Mouse (Mus musculus): ENCODE measurements around the gene Gfpt2. TPM values are rescaled to one million over a fixed set of nuclear protein-coding genes. Genes with fewer than 3 reads are reported as not detected.
A peak's percentile ranks its signal among the peaks of the same experiment; 100 is the strongest.

The Gfpt2 gene
- total and polyA plus RNA-seq, 3 experiments, result 0.04 TPM; not detected in 2

DNA sequence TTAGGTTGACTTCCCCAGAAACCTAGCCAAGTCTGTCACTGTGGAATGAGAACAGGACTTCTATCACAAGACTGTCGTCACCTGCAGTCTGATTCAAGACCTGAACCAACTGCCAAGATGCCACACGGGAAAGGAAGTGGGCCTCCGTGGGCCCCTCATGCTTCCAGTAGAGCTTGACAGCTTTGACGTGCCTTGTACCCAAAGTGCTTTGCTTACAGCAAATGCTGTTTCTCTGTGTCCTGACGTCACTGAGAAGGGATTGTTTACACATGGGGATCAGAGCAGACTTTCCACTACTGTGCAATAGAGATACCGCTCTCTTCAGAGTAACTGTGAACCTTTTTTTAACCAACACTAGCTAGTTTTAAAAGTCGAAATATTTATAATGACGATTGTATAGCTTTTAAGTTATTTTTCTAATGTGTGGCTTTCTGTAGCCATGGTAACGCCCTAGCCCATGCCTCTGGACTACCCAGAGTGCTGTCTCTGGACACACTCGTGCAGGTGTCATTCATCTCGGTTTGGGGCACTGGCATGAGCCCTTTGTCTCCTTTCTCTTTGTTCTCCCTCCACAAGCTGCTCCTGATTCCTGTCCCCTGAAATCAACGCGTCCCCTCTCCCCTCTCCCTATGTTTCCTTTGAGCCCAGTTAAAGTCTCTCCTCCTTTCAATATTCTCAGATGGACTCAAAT is 43.9 kb downstream of the Gfpt2 start:
- TF ChIP-seq SIN3A (IDR thresholded peaks at IDR 0.05; ENCODE audit: low read length), result 0 out of 2 replicates have a peak, but pooled peaks have one; percentile 29
- no peak for TF ChIP-seq POLR2AphosphoS2 (IDR thresholded peaks at IDR 0.05; ENCODE audit: low read depth, low read length)
- no peak overlapping the region for H3K9ac ChIP-seq (ENCODE audit: insufficient read depth, low read depth)
- no peaks in the 10 kb centered on the region for H3K27me3 ChIP-seq (replicated peaks)
- H3K4me1 ChIP-seq (ENCODE audit: control insufficient read depth in 1 of 2, insufficient read depth in 2 of 2), result peaks cover 0 to 7% of the 10 kb centered on the region in 2 experiments; a peak in 2 of 4 replicates
- H3K4me2 ChIP-seq (ENCODE audit: insufficient read depth, low read depth, poor library complexity, severe bottlenecking), result peak overlapping the region; percentile 9; the same call in 1 of the 2 replicates
- in situ Hi-C loops (cut with MboI; ENCODE audit: low pct_ligation_motif_present, low pct_unique_long_range_greater_than_20kb, low sequenced_read_pairs), result loop anchor here (5.0 kb wide), 1 partner anchor 36 kb away; no protein-coding TSS in a partner anchor
- no peaks in the 10 kb centered on the region for H3K79me2 ChIP-seq (replicated peaks; ENCODE audit: control insufficient read depth, extremely low read depth, insufficient read depth, poor library complexity, severe bottlenecking)
- dilution Hi-C loops (cut with MboI; ENCODE audit: extremely low pct_ligation_motif_present, extremely low pct_unique_long_range_greater_than_20kb, low sequenced_read_pairs), result no loop called here
- H3K36me3 ChIP-seq (replicated peaks in 1 of 2; ENCODE audit: control insufficient read depth in 1 of 2, insufficient read depth in 1 of 2, low read length in 1 of 2), result no peaks in the 10 kb centered on the region
- no peak overlapping the region for H3K27ac ChIP-seq (ENCODE audit: insufficient read depth, low read depth)
- H3K9me3 ChIP-seq (replicated peaks; ENCODE audit: low read length), result no peaks in the 10 kb centered on the region
- H3K4me3 ChIP-seq (replicated peaks in 1 of 3; ENCODE audit: low read depth in 2 of 3, low read length in 2 of 3, poor library complexity in 1 of 3), result no peak overlapping the region
- no peak for DNase-seq (ENCODE audit: extremely low read depth)

DNA sequence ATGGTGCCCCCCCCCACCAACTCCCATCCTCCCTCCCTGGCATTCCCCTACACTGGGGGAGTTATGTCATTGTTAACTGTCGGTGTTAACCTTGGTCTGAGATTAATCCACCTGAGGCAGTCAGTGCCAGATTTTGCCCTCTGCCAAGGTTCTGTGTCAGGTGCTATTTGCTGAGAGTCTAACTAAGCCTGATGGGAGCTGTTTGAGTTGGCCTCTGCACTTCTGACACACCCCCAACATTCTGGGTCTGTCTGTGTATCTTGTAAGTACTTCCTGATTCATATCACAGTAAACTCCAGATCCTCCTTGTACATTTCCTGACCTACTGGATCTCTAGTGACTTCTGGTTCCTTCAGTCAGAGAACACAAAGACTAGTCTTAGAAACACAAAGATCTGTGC is 46.7 kb downstream of the Gfpt2 start:
- peaks cover 0 to 17% of the 10 kb centered on the region in 2 experiments; a peak in 2 of 4 replicates for H3K4me1 ChIP-seq (ENCODE audit: control insufficient read depth in 1 of 2, insufficient read depth in 2 of 2)
- H3K36me3 ChIP-seq (replicated peaks in 1 of 2; ENCODE audit: control insufficient read depth in 1 of 2, insufficient read depth in 1 of 2, low read length in 1 of 2), result no peaks in the 10 kb centered on the region
- no peaks in the 10 kb centered on the region for H3K9me3 ChIP-seq (replicated peaks; ENCODE audit: low read length)
- no peaks in the 10 kb centered on the region for H3K79me2 ChIP-seq (replicated peaks; ENCODE audit: control insufficient read depth, extremely low read depth, insufficient read depth, poor library complexity, severe bottlenecking)
- dilution Hi-C loops (cut with MboI; ENCODE audit: extremely low pct_ligation_motif_present, extremely low pct_unique_long_range_greater_than_20kb, low sequenced_read_pairs) (no loop called here), in situ Hi-C loops (cut with MboI; ENCODE audit: low pct_ligation_motif_present, low pct_unique_long_range_greater_than_20kb, low sequenced_read_pairs) (no loop called here)
- no peak overlapping the region for H3K4me3 ChIP-seq (replicated peaks in 1 of 3; ENCODE audit: low read depth in 2 of 3, low read length in 2 of 3, poor library complexity in 1 of 3)
- H3K9ac ChIP-seq (ENCODE audit: insufficient read depth, low read depth), result no peak overlapping the region
- no peak for TF ChIP-seq KAT2A (IDR thresholded peaks at IDR 0.05; ENCODE audit: insufficient replicate concordance, low read length)
- no peak for TF ChIP-seq CHD2 (IDR thresholded peaks at IDR 0.05; ENCODE audit: low read length)
- TF ChIP-seq ELF1 (IDR thresholded peaks at IDR 0.05; ENCODE audit: low read depth, low read length), result no peak
- TF ChIP-seq JUN (IDR thresholded peaks at IDR 0.05; ENCODE audit: insufficient read depth, low read depth, low read length), result no peak
- no peak for TF ChIP-seq ETS1 (conservative IDR thresholded peaks at IDR 0.05; ENCODE audit: low read depth, low read length)
- no peak for TF ChIP-seq GABPA (IDR thresholded peaks at IDR 0.05; ENCODE audit: insufficient replicate concordance, low read depth, low read length)
- TF ChIP-seq MAZ (IDR thresholded peaks at IDR 0.05; ENCODE audit: low read depth, low read length), result no peak
- TF ChIP-seq NRF1 (IDR thresholded peaks at IDR 0.05; ENCODE audit: low read depth, low read length), result no peak
- TF ChIP-seq EP300 (IDR thresholded peaks at IDR 0.05; ENCODE audit: low read length), result no peak
- TF ChIP-seq ZKSCAN1 (IDR thresholded peaks at IDR 0.05; ENCODE audit: borderline replicate concordance, low read depth, low read length), result no peak
- no peak for TF ChIP-seq TBP (conservative IDR thresholded peaks at IDR 0.05; ENCODE audit: low read depth, low read length)
- TF ChIP-seq IRF4 (IDR thresholded peaks at IDR 0.05; ENCODE audit: low read depth, low read length), result no peak
- TF ChIP-seq UBTF (IDR thresholded peaks at IDR 0.05; ENCODE audit: low read depth, low read length), result no peak
- no peak for TF ChIP-seq PAX5 (IDR thresholded peaks at IDR 0.05; ENCODE audit: low read length)
- TF ChIP-seq CHD1 (IDR thresholded peaks at IDR 0.05; ENCODE audit: low read depth, low read length), result no peak
- no peak for TF ChIP-seq MAFK (IDR thresholded peaks at IDR 0.05; ENCODE audit: insufficient replicate concordance, low read length)
- no peak for TF ChIP-seq SMC3 (IDR thresholded peaks at IDR 0.05; ENCODE audit: low read depth, low read length)
- TF ChIP-seq ZMIZ1 (IDR thresholded peaks at IDR 0.05; ENCODE audit: low read depth, low read length), result no peak
- TF ChIP-seq JUND (conservative IDR thresholded peaks at IDR 0.05; ENCODE audit: low read depth, low read length), result no peak
- no peak for TF ChIP-seq SIN3A (IDR thresholded peaks at IDR 0.05; ENCODE audit: low read length)
- H3K27me3 ChIP-seq (replicated peaks), result no peaks in the 10 kb centered on the region
- DNase-seq (ENCODE audit: extremely low read depth), result no peak
- H3K4me2 ChIP-seq (ENCODE audit: insufficient read depth, low read depth, poor library complexity, severe bottlenecking), result no peak overlapping the region
- no peak overlapping the region for H3K27ac ChIP-seq (ENCODE audit: insufficient read depth, low read depth)

All from CH12.LX (cell line).